Mouse (Mus musculus) brain, embryonic 14.5 days (tissue): ENCODE data around the gene Gm13030.

Source experiments
- CTCF ChIP-seq: fragments of 200-500 bp; IDR thresholded peaks from 2 replicates; pipeline ENCODE4 v1.5.1; 2012; ENCODE audit warnings: inconsistent platforms, mild to moderate bottlenecking, moderate library complexity, borderline replicate concordance; ENCODE audit not compliant: insufficient read depth, insufficient read length; ENCODE audit errors: extremely low read depth
- POLR2A ChIP-seq: fragments of 200-500 bp; IDR thresholded peaks from 2 replicates; pipeline ENCODE4 v1.6.1; 2012; ENCODE audit warnings: mild to moderate bottlenecking, inconsistent platforms, borderline replicate concordance; ENCODE audit not compliant: poor library complexity, insufficient read depth, insufficient read length, severe bottlenecking; ENCODE audit errors: extremely low read depth

DNA sequence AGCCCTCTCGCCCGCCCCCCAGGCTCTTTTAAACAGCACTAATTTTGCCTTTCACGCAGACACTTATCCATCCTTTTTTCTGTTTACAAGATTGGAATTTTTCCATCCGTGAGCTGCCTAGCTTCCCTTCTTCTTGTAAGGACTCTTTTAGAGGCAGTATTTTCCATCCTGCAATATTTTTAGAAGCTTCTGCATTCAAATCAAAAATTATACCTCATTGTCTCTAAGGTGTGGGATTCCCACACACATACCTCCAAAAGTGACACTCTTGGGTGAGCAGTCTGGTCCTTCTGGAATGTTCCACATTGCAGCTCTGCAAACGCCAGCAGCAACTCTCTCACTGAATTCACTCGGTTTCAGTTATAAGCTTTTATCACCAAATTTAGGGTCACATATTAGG, 20.8 kb downstream of the Gm13030 start:
- TF ChIP-seq CTCF (no peak), POLR2A (no peak)
